Mouse (Mus musculus): ENCODE results near the gene Rbm7. TPM values are rescaled to one million over a fixed set of nuclear protein-coding genes. Genes with fewer than 3 reads are reported as not detected.

Rbm7 gene
- polyA plus RNA-seq, 1 experiment from 2014 or later: 104 TPM

DNA sequence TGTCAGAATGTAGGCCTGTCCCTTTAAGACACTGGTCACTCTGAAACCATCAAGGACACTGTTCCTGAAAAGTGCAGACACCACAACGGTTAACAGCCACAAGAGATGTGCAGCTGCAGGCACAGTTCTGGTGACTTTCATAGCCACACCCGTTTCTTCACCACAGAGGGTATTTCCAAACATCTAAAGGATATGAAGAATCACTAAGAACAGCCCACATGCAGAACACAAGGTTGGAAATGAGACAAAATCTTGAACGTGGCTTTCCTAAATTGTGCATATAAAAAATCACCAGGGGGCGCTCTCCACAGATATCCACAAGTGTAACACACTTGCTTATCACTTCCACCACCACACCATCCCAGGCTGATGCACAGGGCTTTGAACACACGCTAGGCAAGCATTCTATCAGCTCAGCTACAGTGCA is 47.3 kb downstream of the Rbm7 start:
- Histone ChIP-seq H3K27ac (ENCODE audit: low read length) (no peak overlapping the region), H3K4me3 (ENCODE audit: low read depth, low read length) (no peak overlapping the region), H3K9ac (replicated peaks; ENCODE audit: low read depth) (no peak overlapping the region), H3K9me3 (ENCODE audit: low read length) (no peaks in the 10 kb centered on the region), H3K36me3 (ENCODE audit: insufficient read depth, low read length) (no peaks in the 10 kb centered on the region), H3K4me1 (ENCODE audit: insufficient read depth, low read depth, low read length) (no peaks in the 10 kb centered on the region), H3K4me2 (replicated peaks; ENCODE audit: low read depth, low read length) (no peak overlapping the region), H3K27me3 (replicated peaks; ENCODE audit: insufficient read depth, low read length) (no peaks in the 10 kb centered on the region)
- ATAC-seq (no peak), DNase-seq (ENCODE audit: low spot score) (peak; percentile 59)
- 26% methylated on average over 5 of the region's 5 CpGs for WGBS
- no peak for TF ChIP-seq EP300 (IDR thresholded peaks at IDR 0.05)
- TF ChIP-seq CTCF (IDR thresholded peaks at IDR 0.05): peak; percentile 67

GRCm38 (mm10) chr9:48444821-48445220 is 50.3 kb downstream of the Rbm7 start:
- Histone ChIP-seq H3K9me3 (ENCODE audit: low read length) (no peaks in the 10 kb centered on the region), H3K27me3 (replicated peaks; ENCODE audit: insufficient read depth, low read length) (no peaks in the 10 kb centered on the region), H3K27ac (ENCODE audit: low read length) (no peak overlapping the region), H3K4me2 (replicated peaks; ENCODE audit: low read depth, low read length) (no peak overlapping the region), H3K9ac (replicated peaks; ENCODE audit: low read depth) (no peak overlapping the region), H3K4me1 (ENCODE audit: insufficient read depth, low read depth, low read length) (no peaks in the 10 kb centered on the region), H3K4me3 (ENCODE audit: low read depth, low read length) (no peak overlapping the region), H3K36me3 (ENCODE audit: insufficient read depth, low read length) (no peaks in the 10 kb centered on the region)
- WGBS: 77% methylated on average over 2 of the region's 2 CpGs
- no peak for ATAC-seq
- TF ChIP-seq EP300 (IDR thresholded peaks at IDR 0.05): no peak
- TF ChIP-seq CTCF (IDR thresholded peaks at IDR 0.05): no peak
- DNase-seq (ENCODE audit: low spot score): no peak

DNA sequence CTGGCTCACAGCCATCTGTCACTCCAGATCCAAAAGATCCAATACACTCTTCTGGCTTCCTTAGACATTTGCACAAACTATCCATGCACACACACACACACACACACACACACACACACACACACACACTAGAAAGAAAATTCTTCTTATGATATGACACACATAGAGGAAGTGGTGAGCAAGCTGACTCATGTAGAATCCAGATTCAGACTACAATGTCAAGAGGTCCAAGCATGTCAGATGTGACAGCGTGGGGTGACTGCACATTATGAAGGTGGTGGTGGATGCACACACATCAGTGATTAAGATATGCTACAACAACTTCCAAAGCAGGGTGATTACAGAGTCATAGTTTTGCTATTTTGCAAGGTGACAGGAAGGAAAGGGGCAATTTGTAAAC is 51.2 kb downstream of the Rbm7 start:
- no peaks in the 10 kb centered on the region for H3K9me3 ChIP-seq (ENCODE audit: low read length)
- no peaks in the 10 kb centered on the region for H3K36me3 ChIP-seq (ENCODE audit: insufficient read depth, low read length)
- no peaks in the 10 kb centered on the region for H3K4me1 ChIP-seq (ENCODE audit: insufficient read depth, low read depth, low read length)
- ATAC-seq (no peak), DNase-seq (ENCODE audit: low spot score) (no peak)
- 65% methylated on average over 1 of the region's 1 CpGs for WGBS
- H3K4me2 ChIP-seq (replicated peaks; ENCODE audit: low read depth, low read length): no peak overlapping the region
- no peak overlapping the region for H3K9ac ChIP-seq (replicated peaks; ENCODE audit: low read depth)
- no peak overlapping the region for H3K27ac ChIP-seq (ENCODE audit: low read length)
- H3K4me3 ChIP-seq (ENCODE audit: low read depth, low read length): no peak overlapping the region
- no peaks in the 10 kb centered on the region for H3K27me3 ChIP-seq (replicated peaks; ENCODE audit: insufficient read depth, low read length)
- no peak for TF ChIP-seq CTCF (IDR thresholded peaks at IDR 0.05)
- no peak for TF ChIP-seq EP300 (IDR thresholded peaks at IDR 0.05)

Small RNA genes within 50 kb of the gene (microRNA-seq; reads per million reads assigned to microRNA genes)
- not detected for gene Gm23653

Other genes starting within 250 kb of the Rbm7 start
- gene Nxpe2, start 141.8 kb downstream of the Rbm7 start, polyA plus RNA-seq (2015; fragmentation: Nextera tagmentation; extraction: Ambion mirVana): 3.5 and 4.4 TPM in 2 replicates
- 119 and 120 TPM in 2 replicates for gene Rexo2, start 14.7 kb downstream of the Rbm7 start, polyA plus RNA-seq (2015; fragmentation: Nextera tagmentation; extraction: Ambion mirVana)
- gene Gm5617, start 143 bp upstream of the Rbm7 start, polyA plus RNA-seq (2015; fragmentation: Nextera tagmentation; extraction: Ambion mirVana): 48.9 and 52.2 TPM in 2 replicates
- gene Nnmt, start 109.9 kb upstream of the Rbm7 start, polyA plus RNA-seq (2015; fragmentation: Nextera tagmentation; extraction: Ambion mirVana): 1.5 and 2.6 TPM in 2 replicates

Measured in lung, postnatal 0 days (tissue).